Mouse (Mus musculus) CH12.LX (cell line): ENCODE measurements at regions not wholly inside any gene's neighbourhood (a gene's known extent, or its start where the extent isn't known, plus 50 kb on each side); places are given as distances from the start of the nearest gene placed in this dataset.

ENCODE experiments used
- DNase-seq: peaks from one replicate; pipeline ENCODE4 v3.0.0-alpha.2; 2013; ENCODE audit errors: extremely low read depth
- H3K27ac ChIP-seq: 2 replicates; pipeline ENCODE4 v1.5.1; 2012; ENCODE audit warnings: low read depth, mild to moderate bottlenecking, control low read depth, moderate library complexity; ENCODE audit not compliant: insufficient read depth
- H3K27me3 ChIP-seq: replicated peaks from 2 replicates; pipeline ENCODE3; 2012; ENCODE audit warnings: inconsistent platforms
- H3K36me3 ChIP-seq, 2 experiments: replicated peaks in 1 of 2; 2 replicates each; pipeline versions ENCODE3 to v1.6.1; 2012; ENCODE audit warnings: inconsistent platforms in 1 of 2, low read length in 1 of 2, mild to moderate bottlenecking in 1 of 2, mixed read lengths in 1 of 2, moderate library complexity in 1 of 2; ENCODE audit not compliant: control insufficient read depth in 1 of 2, insufficient read depth in 1 of 2
- H3K4me1 ChIP-seq, 2 experiments: 2 replicates each; pipeline ENCODE4 v1.6.1; 2012; ENCODE audit warnings: inconsistent platforms in 1 of 2, moderate library complexity in 1 of 2; ENCODE audit not compliant: insufficient read depth in 2 of 2, control insufficient read depth in 1 of 2
- H3K4me2 ChIP-seq: 2 replicates; pipeline ENCODE4 v1.6.1; 2012; ENCODE audit warnings: low read depth, mild to moderate bottlenecking, control low read depth; ENCODE audit not compliant: poor library complexity, insufficient read depth, severe bottlenecking
- H3K4me3 ChIP-seq, 3 experiments: fragments of 150-350 bp in 1 of 3; sonication (generic) in 1 of 3; replicated peaks in 1 of 3; 2 replicates each; pipeline versions ENCODE3 to v1.5.1; 2011 to 2012; ENCODE audit warnings: low read depth in 2 of 3, low read length in 2 of 3, mild to moderate bottlenecking in 2 of 3, moderate library complexity in 2 of 3, control low read depth in 1 of 3, improper control_type of control experiment in 1 of 3, inconsistent platforms in 1 of 3, mixed read lengths in 1 of 3; ENCODE audit not compliant: poor library complexity in 1 of 3
- H3K79me2 ChIP-seq: replicated peaks from 2 replicates; pipeline ENCODE4 v1.6.1; 2012; ENCODE audit warnings: mild to moderate bottlenecking, moderate library complexity; ENCODE audit not compliant: control insufficient read depth, poor library complexity, insufficient read depth, severe bottlenecking; ENCODE audit errors: extremely low read depth
- H3K9ac ChIP-seq: 2 replicates; pipeline ENCODE4 v1.6.1; 2012; ENCODE audit warnings: low read depth, mild to moderate bottlenecking, control low read depth, moderate library complexity; ENCODE audit not compliant: insufficient read depth
- H3K9me3 ChIP-seq: replicated peaks from 2 replicates; pipeline ENCODE3; 2012; ENCODE audit warnings: low read length, inconsistent platforms, mixed read lengths
- BHLHE40 ChIP-seq: IDR thresholded peaks from 2 replicates; pipeline ENCODE4 v1.6.1; 2011; ENCODE audit warnings: mild to moderate bottlenecking, low read depth, low read length, improper control_type of control experiment
- CHD1 ChIP-seq: IDR thresholded peaks from 2 replicates; pipeline ENCODE4 v1.6.1; 2012; ENCODE audit warnings: low read depth, low read length, improper control_type of control experiment, inconsistent platforms
- CTCF ChIP-seq, 2 experiments: IDR thresholded peaks in 1 of 2; conservative IDR thresholded peaks in 1 of 2; 2 replicates each; pipeline ENCODE4 v1.5.1; 2011 to 2012; ENCODE audit warnings: low read depth in 2 of 2, low read length in 2 of 2, improper control_type of control experiment in 1 of 2, inconsistent platforms in 1 of 2, mild to moderate bottlenecking in 1 of 2, moderate library complexity in 1 of 2
- E2F4 ChIP-seq: IDR thresholded peaks from 2 replicates; pipeline ENCODE4 v1.6.1; 2011; ENCODE audit warnings: low read depth, low read length, improper control_type of control experiment; ENCODE audit not compliant: insufficient replicate concordance
- ELF1 ChIP-seq: IDR thresholded peaks from 2 replicates; pipeline ENCODE4 v1.6.1; 2014; ENCODE audit warnings: low read depth, mild to moderate bottlenecking, inconsistent platforms, low read length, improper control_type of control experiment
- GABPA ChIP-seq: IDR thresholded peaks from 2 replicates; pipeline ENCODE4 v1.6.1; 2012; ENCODE audit warnings: low read depth, low read length, improper control_type of control experiment, inconsistent platforms; ENCODE audit not compliant: insufficient replicate concordance
- JUN ChIP-seq: IDR thresholded peaks from 2 replicates; pipeline ENCODE4 v1.6.1; 2011; ENCODE audit warnings: low read depth, mild to moderate bottlenecking, low read length, improper control_type of control experiment, moderate library complexity; ENCODE audit not compliant: insufficient read depth
- JUND ChIP-seq: conservative IDR thresholded peaks from 2 replicates; pipeline ENCODE4 v1.6.1; 2011; ENCODE audit warnings: low read depth, low read length, improper control_type of control experiment
- MAFK ChIP-seq: IDR thresholded peaks from 2 replicates; pipeline ENCODE4 v1.6.1; 2011; ENCODE audit warnings: low read length, improper control_type of control experiment; ENCODE audit not compliant: insufficient replicate concordance
- MEF2A ChIP-seq: IDR thresholded peaks from 2 replicates; pipeline ENCODE4 v1.6.1; 2014; ENCODE audit warnings: low read depth, mild to moderate bottlenecking, inconsistent platforms, low read length, improper control_type of control experiment, borderline replicate concordance
- MYC ChIP-seq: IDR thresholded peaks from 2 replicates; pipeline ENCODE4 v1.6.1; 2011; ENCODE audit warnings: low read depth, mild to moderate bottlenecking, improper control_type of control experiment, low read length
- NRF1 ChIP-seq: IDR thresholded peaks from 2 replicates; pipeline ENCODE4 v1.6.1; 2014; ENCODE audit warnings: low read depth, mild to moderate bottlenecking, inconsistent platforms, low read length, improper control_type of control experiment, moderate library complexity
- POLR2A ChIP-seq: IDR thresholded peaks from 2 replicates; pipeline ENCODE4 v1.6.1; 2011; ENCODE audit warnings: low read depth, mild to moderate bottlenecking, improper control_type of control experiment, low read length
- POLR2AphosphoS2 ChIP-seq: IDR thresholded peaks from 2 replicates; pipeline ENCODE4 v1.6.1; 2011; ENCODE audit warnings: low read depth, low read length, improper control_type of control experiment
- RAD21 ChIP-seq: IDR thresholded peaks from 2 replicates; pipeline ENCODE4 v1.6.1; 2011; ENCODE audit warnings: low read depth, mild to moderate bottlenecking, low read length, improper control_type of control experiment, moderate library complexity
- RCOR1 ChIP-seq: conservative IDR thresholded peaks from 2 replicates; pipeline ENCODE4 v1.6.1; 2012; ENCODE audit warnings: low read depth, mild to moderate bottlenecking, inconsistent platforms, low read length, improper control_type of control experiment
- SIN3A ChIP-seq: IDR thresholded peaks from 2 replicates; pipeline ENCODE4 v1.6.1; 2012; ENCODE audit warnings: low read length, improper control_type of control experiment, inconsistent platforms
- UBTF ChIP-seq: IDR thresholded peaks from 2 replicates; pipeline ENCODE4 v1.6.1; 2012; ENCODE audit warnings: low read depth, mild to moderate bottlenecking, inconsistent platforms, low read length, improper control_type of control experiment, moderate library complexity
- ZC3H11A ChIP-seq: IDR thresholded peaks from 2 replicates; pipeline ENCODE4 v1.6.1; 2012; ENCODE audit warnings: low read depth, mild to moderate bottlenecking, inconsistent platforms, low read length, improper control_type of control experiment
- ZMIZ1 ChIP-seq: IDR thresholded peaks from 2 replicates; pipeline ENCODE4 v1.6.1; 2012; ENCODE audit warnings: low read depth, mild to moderate bottlenecking, inconsistent platforms, low read length, improper control_type of control experiment
- dilution Hi-C: fragments of 300-500 bp; cut with MboI; formaldehyde crosslinking; loops from 2 replicates; pipeline ENCODE4 v1.14.3; 2020; ENCODE audit warnings: low sequenced_read_pairs; ENCODE audit not compliant: extremely low pct_unique_long_range_greater_than_20kb, extremely low pct_ligation_motif_present
- in situ Hi-C: fragments of 300-500 bp; cut with MboI; formaldehyde crosslinking; loops from 3 replicates; pipeline ENCODE4 v1.14.3; 2019; ENCODE audit warnings: low sequenced_read_pairs, low pct_ligation_motif_present, low pct_unique_long_range_greater_than_20kb, mixed read lengths

- H3K27ac ChIP-seq = no peak overlapping the region
- H3K4me3 ChIP-seq = no peak overlapping the region
- no peaks in the 10 kb centered on the region for H3K27me3 ChIP-seq
- in situ Hi-C loops = no loop called here
- H3K4me2 ChIP-seq = no peak overlapping the region
- H3K9me3 ChIP-seq = no peaks in the 10 kb centered on the region
- no peaks in the 10 kb centered on the region for H3K36me3 ChIP-seq
- TF ChIP-seq ELF1 = no peak
- TF ChIP-seq POLR2A = no peak
- TF ChIP-seq SIN3A = no peak
- no peak for TF ChIP-seq CHD1
- TF ChIP-seq ZMIZ1 = no peak
- no peak for TF ChIP-seq E2F4
- TF ChIP-seq ZC3H11A = no peak
- TF ChIP-seq UBTF = no peak
- TF ChIP-seq NRF1 = no peak
- no peak for TF ChIP-seq JUN
- TF ChIP-seq MEF2A = no peak
- no peak for TF ChIP-seq POLR2AphosphoS2
- TF ChIP-seq RAD21 = no peak
- no peak for TF ChIP-seq GABPA
- H3K79me2 ChIP-seq = no peaks in the 10 kb centered on the region
- no peak for DNase-seq
- dilution Hi-C loops = no loop called here
- no peak overlapping the region for H3K9ac ChIP-seq
- no peaks in the 10 kb centered on the region for H3K4me1 ChIP-seq
Observed at GRCm38 (mm10) chr14:102020161-102020605, 290.4 kb downstream of the Lmo7 start.

- dilution Hi-C loops = no loop called here
- DNase-seq = no peak
- TF ChIP-seq JUND (no peak), CTCF (conservative IDR thresholded peaks at IDR 0.05 in 1 of 2, IDR thresholded peaks at IDR 0.05 in 1 of 2; ENCODE audit: low read depth in 2 of 2, low read length in 2 of 2) (no peak), NRF1 (no peak), E2F4 (no peak), MAFK (no peak), MYC (no peak), RCOR1 (no peak), BHLHE40 (no peak)
Observed at GRCm38 (mm10) chr14:102019320-102019719, 289.6 kb downstream of the Lmo7 start.

More at GRCm38 (mm10) chr14:102019320-102019719, 289.6 kb downstream of the Lmo7 start:
- H3K4me3 ChIP-seq = no peak overlapping the region
- no peaks in the 10 kb centered on the region for H3K79me2 ChIP-seq
- no peaks in the 10 kb centered on the region for H3K36me3 ChIP-seq
- H3K9me3 ChIP-seq = no peaks in the 10 kb centered on the region
- in situ Hi-C loops = no loop called here
- no peak overlapping the region for H3K9ac ChIP-seq
- no peaks in the 10 kb centered on the region for H3K27me3 ChIP-seq
- no peaks in the 10 kb centered on the region for H3K4me1 ChIP-seq
- no peak overlapping the region for H3K27ac ChIP-seq
- H3K4me2 ChIP-seq = no peak overlapping the region
